Mouse (Mus musculus) CD8-positive naive resting alpha-beta T cell, adult 2 months (primary cell): ENCODE results near the gene Gapvd1.

Experiments
- DNase-seq, 2 experiments: peaks; one replicate each; pipeline ENCODE4 v3.0.0; 2022; ENCODE audit warnings: low read depth in 2 of 2, low spot score in 2 of 2

Gene Gapvd1

GRCm38 (mm10) chr2:34727045-34727728 lies 27.8 kb downstream of the Gapvd1 start:
- no peak for DNase-seq

GRCm38 (mm10) chr2:34725269-34725668 lies 29.8 kb downstream of the Gapvd1 start:
- no peak for DNase-seq

- no peak for DNase-seq
These were observed 36.8 kb downstream of the Gapvd1 start for GRCm38 (mm10) chr2:34718196-34718595.

GRCm38 (mm10) chr2:34711904-34712303 lies 43.1 kb downstream of the Gapvd1 start:
- no peak for DNase-seq

- DNase-seq = no peak
These were observed 46.4 kb downstream of the Gapvd1 start for GRCm38 (mm10) chr2:34708675-34709074.

- no peak for DNase-seq
These were observed 58.4 kb downstream of the Gapvd1 start for GRCm38 (mm10) chr2:34696592-34696991.

GRCm38 (mm10) chr2:34692861-34693260 lies 62.2 kb downstream of the Gapvd1 start:
- no peak for DNase-seq

GRCm38 (mm10) chr2:34684076-34684870 lies 70.8 kb downstream of the Gapvd1 start:
- DNase-seq = no peak

- no peak for DNase-seq
These were observed 77.1 kb downstream of the Gapvd1 start for GRCm38 (mm10) chr2:34677976-34678375.

GRCm38 (mm10) chr2:34677061-34677460 lies 78.0 kb downstream of the Gapvd1 start:
- DNase-seq = no peak

GRCm38 (mm10) chr2:34673846-34674245 lies 81.2 kb downstream of the Gapvd1 start:
- DNase-seq = no peak

- DNase-seq = peak; percentile 13 to 27
These were observed 83.5 kb downstream of the Gapvd1 start for GRCm38 (mm10) chr2:34671385-34672026.

- no peak for DNase-seq
These were observed 84.6 kb downstream of the Gapvd1 start for GRCm38 (mm10) chr2:34670470-34670869.

GRCm38 (mm10) chr2:34669203-34669746 lies 85.8 kb downstream of the Gapvd1 start:
- DNase-seq = no peak

- no peak for DNase-seq
These were observed 86.4 kb downstream of the Gapvd1 start for GRCm38 (mm10) chr2:34668440-34669191.

- DNase-seq = no peak
These were observed 87.2 kb downstream of the Gapvd1 start for GRCm38 (mm10) chr2:34667820-34668219.

GRCm38 (mm10) chr2:34647410-34647809 lies 107.6 kb downstream of the Gapvd1 start:
- DNase-seq = no peak

- no peak for DNase-seq
These were observed 108.5 kb downstream of the Gapvd1 start for GRCm38 (mm10) chr2:34646541-34646865.

- peak; percentile 61 to 80 for DNase-seq
These were observed 109.0 kb downstream of the Gapvd1 start for GRCm38 (mm10) chr2:34645851-34646540.
